Mouse (Mus musculus): ENCODE results near the gene Clic1. TPM values are rescaled to one million over a fixed set of nuclear protein-coding genes. Genes with fewer than 3 reads are reported as not detected.

The Clic1 gene
- polyA plus RNA-seq (2012; rRNA removed): 70.1 and 85.9 TPM in 2 replicates

DNA sequence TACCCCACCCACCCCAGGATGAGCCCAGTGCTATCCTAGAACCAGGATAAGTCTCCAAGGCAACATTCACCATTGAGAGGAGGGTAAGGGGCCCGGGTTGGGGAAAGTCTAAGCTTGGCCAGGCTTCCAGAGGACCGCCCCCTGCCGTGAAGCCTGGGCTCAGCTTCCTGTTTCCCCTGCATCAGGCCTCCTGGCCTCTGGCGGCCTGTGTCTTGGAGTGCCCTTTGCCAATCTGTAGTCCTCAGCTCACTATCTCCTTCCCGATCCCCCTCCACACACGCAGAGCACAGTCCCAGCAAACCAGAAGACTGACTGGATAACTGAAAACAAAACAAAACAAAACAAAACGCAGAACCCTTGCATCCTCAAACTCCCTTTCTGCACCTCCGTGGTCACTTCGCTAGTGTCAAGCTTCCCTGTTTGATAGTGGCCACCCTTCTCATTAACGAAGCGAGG lies at the start of gene Clic1:
TSS of gene Clic1 (plus strand) at position 406 of the 456 bp plus-strand sequence.

GRCm38 (mm10) chr17:35000717-35001451 lies 48.9 kb upstream of the Clic1 start, which contains the start of gene Vars:
Gene Vars, plus strand, starts transcription at chr17:35000987.

DNA sequence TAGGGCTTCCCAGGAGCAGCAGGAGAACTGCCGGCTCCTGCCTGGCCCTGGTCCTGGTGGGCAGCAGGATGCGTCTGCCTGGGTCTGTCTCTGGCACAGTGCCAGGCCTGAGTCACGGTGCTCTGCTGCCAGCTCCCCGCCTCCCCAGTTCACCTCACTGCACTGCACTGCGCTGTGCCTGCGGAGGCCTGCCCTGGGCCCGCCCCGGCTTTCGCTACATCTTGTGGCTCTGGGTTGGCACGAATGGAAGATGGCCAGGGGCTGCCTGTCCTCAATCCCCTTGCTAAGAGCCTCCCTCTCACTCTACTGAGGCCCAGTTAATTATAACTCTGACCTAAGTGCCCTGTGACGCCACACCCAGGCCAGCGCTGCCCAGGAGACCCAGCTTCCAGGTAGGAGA lies 33.4 kb upstream of the Clic1 start, which contains the start of gene Vwa7:
TSS of gene Vwa7 (plus strand) at position 204 of the 400 bp plus-strand sequence.

GRCm38 (mm10) chr17:35027277-35028068 lies 22.3 kb upstream of the Clic1 start, which contains the start of gene Sapcd1:
Gene Sapcd1, minus strand, starts transcription at chr17:35028016.

GRCm38 (mm10) chr17:35046681-35047455 lies 2.9 kb upstream of the Clic1 start, which contains the start of gene Msh5:
Gene Msh5, minus strand, starts transcription at chr17:35046745.

GRCm38 (mm10) chr17:35058911-35059892 lies 9.4 kb downstream of the Clic1 start, which contains the start of gene Ddah2:
Gene Ddah2, plus strand, starts transcription at chr17:35059035.

GRCm38 (mm10) chr17:35064951-35065947 lies 15.5 kb downstream of the Clic1 start, which contains the start of gene Ly6g6c:
Gene Ly6g6c, plus strand, starts transcription at chr17:35065388.

DNA sequence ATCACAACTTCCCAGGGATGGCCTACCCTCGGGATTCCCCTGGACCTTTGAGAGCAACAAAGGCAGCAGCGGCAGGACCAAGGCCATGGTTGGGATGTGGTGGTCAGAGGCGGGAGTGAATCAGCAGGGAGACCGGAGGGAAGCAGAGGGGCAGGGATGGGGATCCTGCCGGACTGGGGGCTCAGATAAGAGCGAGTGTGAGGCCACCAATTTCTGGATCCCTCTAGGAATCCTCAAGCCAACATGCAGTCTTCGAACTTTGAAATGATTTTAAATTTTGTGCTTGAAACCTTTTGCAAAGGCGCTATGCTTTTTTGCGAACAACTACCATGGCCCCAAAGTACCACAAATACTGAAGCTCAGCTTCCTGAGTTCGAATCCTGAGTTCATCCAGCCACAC lies 16.3 kb downstream of the Clic1 start, which contains the start of gene Mpig6b:
TSS of gene Mpig6b (minus strand) at position 101 of the 400 bp plus-strand sequence.

DNA sequence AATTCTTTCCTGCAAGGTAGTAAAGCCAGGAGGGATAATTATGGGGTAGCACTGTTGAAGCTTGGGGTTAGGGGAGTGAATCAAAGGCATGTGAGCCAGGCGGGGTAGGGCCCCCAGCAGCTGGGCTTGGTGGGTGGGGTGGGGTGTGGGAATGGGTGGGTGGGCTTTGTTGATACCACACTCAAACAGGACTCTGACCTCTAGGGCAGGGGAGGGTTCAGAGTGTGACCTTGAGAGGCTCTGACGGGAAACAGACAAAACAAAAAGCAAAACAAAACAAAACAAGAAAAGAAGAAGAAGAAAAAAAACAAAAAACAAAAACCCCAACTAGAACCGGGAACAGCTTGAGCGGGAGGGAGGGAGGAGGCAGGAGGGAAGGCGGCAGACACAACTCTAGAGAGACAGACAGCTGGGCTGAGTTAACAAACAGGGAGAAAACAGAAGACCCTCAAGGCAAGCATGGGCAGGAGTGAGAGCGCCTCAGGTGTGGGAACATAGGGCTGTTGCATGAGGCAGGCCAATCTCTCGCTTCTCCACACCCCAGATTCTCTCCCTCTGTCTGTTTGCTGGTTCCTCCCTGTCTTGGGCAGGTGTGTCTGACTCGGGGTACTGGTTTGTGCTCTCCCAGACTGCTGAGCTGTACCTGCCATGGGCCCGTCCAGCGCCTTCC lies 26.9 kb downstream of the Clic1 start, which contains the start of gene Ly6g6e:
TSS of gene Ly6g6e (plus strand) at position 396 of the 670 bp plus-strand sequence.

GRCm38 (mm10) chr17:35077786-35078233 lies 28.0 kb downstream of the Clic1 start, which contains the start of gene Ly6g6d:
Gene Ly6g6d, minus strand, starts transcription at chr17:35078065.

DNA sequence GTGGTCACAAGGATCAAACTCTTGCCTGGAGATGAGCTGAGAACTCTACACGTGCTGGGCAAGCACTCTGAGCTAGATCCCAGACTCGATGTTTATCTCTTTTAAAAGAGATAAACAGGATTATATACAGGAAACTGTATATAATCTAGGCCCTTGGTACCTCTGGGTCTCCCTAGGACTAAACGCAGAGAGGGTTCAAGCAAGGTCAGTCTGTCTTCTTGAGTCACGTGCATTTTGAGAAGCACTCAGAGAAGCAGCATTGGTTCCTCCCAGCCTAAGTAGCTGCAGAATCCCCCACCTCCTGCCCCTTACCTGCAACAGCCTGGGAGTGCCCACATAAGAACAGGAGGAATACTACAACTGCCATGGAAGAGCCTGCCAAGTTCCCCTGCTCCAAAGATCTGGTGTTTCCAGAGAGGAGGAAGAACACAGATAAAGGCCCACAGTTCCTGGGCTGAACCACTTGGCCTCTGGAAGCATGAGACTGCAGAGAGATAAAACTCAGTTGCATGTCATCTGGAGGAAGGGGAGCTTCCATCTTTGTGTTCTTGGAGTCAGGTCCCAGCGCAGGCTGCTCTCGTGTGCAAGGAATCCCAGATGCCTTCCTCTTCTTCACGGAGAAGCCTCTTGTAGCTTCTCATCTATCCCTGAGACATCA lies 35.6 kb downstream of the Clic1 start, which contains the start of gene Ly6g6f:
TSS of gene Ly6g6f (minus strand) at position 403 of the 658 bp plus-strand sequence.

GRCm38 (mm10) chr17:35088825-35089644 lies 39.3 kb downstream of the Clic1 start, which contains the start of gene Abhd16a:
Gene Abhd16a, plus strand, starts transcription at chr17:35089263.

GRCm38 (mm10) chr17:35108097-35108496 lies 58.3 kb downstream of the Clic1 start, which contains the start of gene Ly6g5c:
Gene Ly6g5c, plus strand, starts transcription at chr17:35108279.

All from liver, embryonic 14 days (tissue).